Mouse (Mus musculus) neural tube, embryonic 12.5 days (tissue): Measurements from ENCODE around the gene Gjb5. TPM values are rescaled to one million over a fixed set of nuclear protein-coding genes. Genes with fewer than 3 reads are reported as not detected.

Experiments
- ATAC-seq: fragments of 200-750 bp; cut with Nextera tagmentation; 2 replicates; pipeline ENCODE4 v1.8.0; 2017; ENCODE audit warnings: low read depth, mild to moderate bottlenecking, moderate TSS enrichment, moderate library complexity; ENCODE audit not compliant: low FRiP score
- H3K27ac ChIP-seq: fragments of 300-500 bp; sonication (generic); 2 replicates; pipeline ENCODE4 v1.5.1; 2016
- H3K27me3 ChIP-seq: fragments of 300-500 bp; sonication (generic); replicated peaks from 2 replicates; pipeline ENCODE4 v1.6.1; 2016; ENCODE audit warnings: mild to moderate bottlenecking
- H3K36me3 ChIP-seq: fragments of 300-500 bp; sonication (generic); 2 replicates; pipeline ENCODE4 v1.6.1; 2016; ENCODE audit warnings: mild to moderate bottlenecking
- H3K4me1 ChIP-seq: fragments of 300-500 bp; sonication (generic); 2 replicates; pipeline ENCODE4 v1.6.1; 2016
- H3K4me2 ChIP-seq: fragments of 300-500 bp; sonication (generic); replicated peaks from 2 replicates; pipeline ENCODE4 v1.6.1; 2016; ENCODE audit warnings: mild to moderate bottlenecking
- H3K4me3 ChIP-seq: fragments of 300-500 bp; sonication (generic); 2 replicates; pipeline ENCODE4 v1.5.1; 2016
- H3K9ac ChIP-seq: fragments of 300-500 bp; sonication (generic); 2 replicates; pipeline ENCODE4 v1.6.1; 2016; ENCODE audit warnings: mild to moderate bottlenecking
- H3K9me3 ChIP-seq: fragments of 300-500 bp; sonication (generic); 2 replicates; pipeline ENCODE4 v1.6.1; 2016; ENCODE audit warnings: mild to moderate bottlenecking
- WGBS: fragments of 180-500 bp; shearing (Covaris S2); methylation state at CpG from one replicate; pipeline ENCODE4 v1.1.7; 2016; 5-methylcytosine and 5-hydroxymethylcytosine counted together
- polyA plus RNA-seq: library from polyadenylated mRNA; unstranded; fragments of >200 nt; fragmentation: Nextera tagmentation; extraction: Ambion mirVana; gene quantifications from 2 replicates; pipeline ENCODE4 v1.2.1, GENCODE M21; 2016

Gene Gjb5
- polyA plus RNA-seq, 1 experiment from 2014 or later = 0.43 TPM

GRCm38 (mm10) chr4:127323651-127324050 lies 34.3 kb downstream of the Gjb5 start:
- H3K9ac ChIP-seq = no peak overlapping the region
- 77% methylated on average over 3 of the region's 3 CpGs for WGBS
- no peak for ATAC-seq
- no peak overlapping the region for H3K4me3 ChIP-seq
- H3K4me1 ChIP-seq = no peaks in the 10 kb centered on the region
- H3K9me3 ChIP-seq = no peaks in the 10 kb centered on the region
- H3K27ac ChIP-seq = no peak overlapping the region
- no peaks in the 10 kb centered on the region for H3K36me3 ChIP-seq
- no peak overlapping the region for H3K4me2 ChIP-seq
- peaks cover 28% of the 10 kb centered on the region; the same call in 1 of the 2 replicates for H3K27me3 ChIP-seq

- 2% methylated on average over 3 of the region's 3 CpGs for WGBS
- ATAC-seq = no peak
Observed at GRCm38 (mm10) chr4:127319613-127320012, 38.4 kb downstream of the Gjb5 start.

GRCm38 (mm10) chr4:127317143-127317542 lies 40.8 kb downstream of the Gjb5 start:
- no peak overlapping the region for H3K27ac ChIP-seq
- no peaks in the 10 kb centered on the region for H3K9me3 ChIP-seq
- peaks cover 13% of the 10 kb centered on the region; the same call in 1 of the 2 replicates for H3K4me1 ChIP-seq
- no peaks in the 10 kb centered on the region for H3K36me3 ChIP-seq
- peaks cover 19% of the 10 kb centered on the region for H3K27me3 ChIP-seq
- WGBS = 61% methylated on average over 4 of the region's 4 CpGs
- ATAC-seq = no peak
- no peak overlapping the region for H3K4me2 ChIP-seq
- no peak overlapping the region for H3K9ac ChIP-seq
- H3K4me3 ChIP-seq = no peak overlapping the region

More at GRCm38 (mm10) chr4:127319613-127320012, 38.4 kb downstream of the Gjb5 start:
- Histone ChIP-seq H3K4me1 (no peaks in the 10 kb centered on the region), H3K27ac (no peak overlapping the region), H3K4me2 (no peak overlapping the region), H3K36me3 (no peaks in the 10 kb centered on the region), H3K27me3 (peaks cover 6% of the 10 kb centered on the region; the same call in 1 of the 2 replicates), H3K4me3 (no peak overlapping the region), H3K9ac (no peak overlapping the region), H3K9me3 (no peaks in the 10 kb centered on the region)

GRCm38 (mm10) chr4:127315753-127316152 lies 42.2 kb downstream of the Gjb5 start:
- Histone ChIP-seq H3K27me3 (peaks cover 25% of the 10 kb centered on the region), H3K4me2 (no peak overlapping the region), H3K9me3 (no peaks in the 10 kb centered on the region), H3K27ac (no peak overlapping the region), H3K4me1 (peaks cover 13% of the 10 kb centered on the region; the same call in 1 of the 2 replicates), H3K36me3 (no peaks in the 10 kb centered on the region), H3K9ac (no peak overlapping the region), H3K4me3 (no peak overlapping the region)
- ATAC-seq = no peak
- 82% methylated on average over 8 of the region's 8 CpGs for WGBS

- H3K27me3 ChIP-seq = peaks cover 25% of the 10 kb centered on the region
- H3K4me3 ChIP-seq = no peak overlapping the region; the same call in 1 of the 2 replicates
- ATAC-seq = no peak
- no peaks in the 10 kb centered on the region for H3K36me3 ChIP-seq
- no peaks in the 10 kb centered on the region for H3K9me3 ChIP-seq
- peaks cover 13% of the 10 kb centered on the region; the same call in 1 of the 2 replicates for H3K4me1 ChIP-seq
- H3K27ac ChIP-seq = no peak overlapping the region
- WGBS = 48% methylated on average over 9 of the region's 9 CpGs
- H3K4me2 ChIP-seq = peak overlapping the region; percentile 93
- no peak overlapping the region for H3K9ac ChIP-seq
Observed at GRCm38 (mm10) chr4:127314585-127314984, 43.4 kb downstream of the Gjb5 start.

GRCm38 (mm10) chr4:127313861-127314260 lies 44.1 kb downstream of the Gjb5 start, which contains the start of gene Gja4:
Gene Gja4, minus strand, starts transcription at chr4:127314039.
- 1% methylated on average over 25 of the region's 25 CpGs for whole genome bisulfite sequencing
- peak within 1 kb of the TSS; percentile 93 for H3K4me2 ChIP-seq
- ATAC-seq = peak; percentile 72
- peaks cover 25% of the 10 kb centered on the region for H3K27me3 ChIP-seq
- peak within 1 kb of the TSS; percentile 62 for H3K9ac ChIP-seq
- no peaks in the 10 kb centered on the region for H3K9me3 ChIP-seq
- peaks cover 13% of the 10 kb centered on the region; the same call in 1 of the 2 replicates for H3K4me1 ChIP-seq
- H3K4me3 ChIP-seq = peak within 1 kb of the TSS; percentile 49
- H3K36me3 ChIP-seq = no peaks in the 10 kb centered on the region
- H3K27ac ChIP-seq = no peak within 1 kb of the TSS

- 64% methylated on average over 24 of the region's 24 CpGs for WGBS
- no peaks in the 10 kb centered on the region for H3K36me3 ChIP-seq
- H3K9me3 ChIP-seq = no peaks in the 10 kb centered on the region
- ATAC-seq = no peak
- H3K4me2 ChIP-seq = peak overlapping the region; percentile 93; the same call in 1 of the 2 replicates
- no peak overlapping the region for H3K4me3 ChIP-seq
- H3K27ac ChIP-seq = no peak overlapping the region
- H3K9ac ChIP-seq = no peak overlapping the region
- peaks cover 13% of the 10 kb centered on the region; the same call in 1 of the 2 replicates for H3K4me1 ChIP-seq
- peaks cover 25% of the 10 kb centered on the region for H3K27me3 ChIP-seq
Observed at GRCm38 (mm10) chr4:127312349-127312748, 45.6 kb downstream of the Gjb5 start.

- Histone ChIP-seq H3K4me2 (no peak overlapping the region), H3K4me1 (peaks cover 13% of the 10 kb centered on the region; the same call in 1 of the 2 replicates), H3K4me3 (no peak overlapping the region), H3K36me3 (no peaks in the 10 kb centered on the region), H3K9me3 (no peaks in the 10 kb centered on the region), H3K9ac (no peak overlapping the region), H3K27ac (no peak overlapping the region), H3K27me3 (peaks cover 25% of the 10 kb centered on the region)
- ATAC-seq = no peak
- 65% methylated on average over 9 of the region's 9 CpGs for WGBS
Observed at GRCm38 (mm10) chr4:127311561-127311960, 46.4 kb downstream of the Gjb5 start.

GRCm38 (mm10) chr4:127306915-127307314 lies 51.1 kb downstream of the Gjb5 start:
- 60% methylated on average over 2 of the region's 2 CpGs for WGBS
- Histone ChIP-seq H3K27ac (no peak overlapping the region), H3K9ac (no peak overlapping the region), H3K4me1 (no peaks in the 10 kb centered on the region), H3K4me2 (no peak overlapping the region), H3K27me3 (peaks cover 4% of the 10 kb centered on the region; the same call in 1 of the 2 replicates), H3K9me3 (no peaks in the 10 kb centered on the region), H3K4me3 (no peak overlapping the region), H3K36me3 (no peaks in the 10 kb centered on the region)
- ATAC-seq = no peak

Other genes with a start within 250 kb of the Gjb5 start
- gene Tmem35b, start 234.5 kb downstream of the Gjb5 start, polyA plus RNA-seq = 13.9 and 15.4 TPM in 2 replicates
- 10.8 and 11.7 TPM in 2 replicates for gene Dlgap3, start 189.0 kb downstream of the Gjb5 start, polyA plus RNA-seq
- gene Smim12, start 114.4 kb downstream of the Gjb5 start, polyA plus RNA-seq = 52.2 and 58.3 TPM in 2 replicates
- gene Gja4, start 44.1 kb downstream of the Gjb5 start, polyA plus RNA-seq = 17.1 and 19.4 TPM in 2 replicates
- 0.77 and 0.85 TPM in 2 replicates for gene Gjb3, start 27.3 kb downstream of the Gjb5 start, polyA plus RNA-seq
- not detected in 2 replicates for gene Gjb4, start 4.1 kb downstream of the Gjb5 start, polyA plus RNA-seq